Mouse (Mus musculus) embryonic facial prominence, embryonic 13.5 days (tissue): Measurements from ENCODE around the gene Rdh7. TPM values are rescaled to one million over a fixed set of nuclear protein-coding genes. Genes with fewer than 3 reads are reported as not detected.
"Not testable (repeated sequence)": the region's sequence is repeated elsewhere in the genome, so short reads cannot be mapped to it uniquely, and the experiment has no call there.

ENCODE experiments used
- ATAC-seq: fragments of 200-750 bp; cut with Nextera tagmentation; 2 replicates; pipeline ENCODE4 v1.8.0; 2017; ENCODE audit warnings: low read depth; ENCODE audit not compliant: insufficient number of reproducible peaks, insufficient read depth, low FRiP score, low TSS enrichment
- H3K27ac ChIP-seq: fragments of 300-500 bp; sonication (generic); 2 replicates; pipeline ENCODE4 v1.5.1; 2015; ENCODE audit warnings: moderate library complexity, mild to moderate bottlenecking, inconsistent platforms
- H3K27me3 ChIP-seq: fragments of 300-500 bp; sonication (generic); 2 replicates; pipeline ENCODE4 v1.6.1; 2015; ENCODE audit warnings: mild to moderate bottlenecking, inconsistent platforms
- H3K36me3 ChIP-seq: fragments of 300-500 bp; sonication (generic); 2 replicates; pipeline ENCODE4 v1.6.1; 2015; ENCODE audit warnings: mild to moderate bottlenecking, inconsistent platforms
- H3K4me1 ChIP-seq: fragments of 300-500 bp; sonication (generic); 2 replicates; pipeline ENCODE4 v1.6.1; 2015; ENCODE audit warnings: inconsistent platforms
- H3K4me2 ChIP-seq: fragments of 300-500 bp; sonication (generic); 2 replicates; pipeline ENCODE4 v1.6.1; 2015; ENCODE audit warnings: moderate library complexity, mild to moderate bottlenecking, inconsistent platforms
- H3K4me3 ChIP-seq: fragments of 300-500 bp; sonication (generic); 2 replicates; pipeline ENCODE4 v1.5.1; 2015; ENCODE audit warnings: mild to moderate bottlenecking, inconsistent platforms
- H3K9ac ChIP-seq: fragments of 300-500 bp; sonication (generic); 2 replicates; pipeline ENCODE4 v1.6.1; 2015; ENCODE audit warnings: mild to moderate bottlenecking, inconsistent platforms
- H3K9me3 ChIP-seq: fragments of 300-500 bp; sonication (generic); 2 replicates; pipeline ENCODE4 v1.6.1; 2016; ENCODE audit warnings: inconsistent platforms
- WGBS: fragments of 180-500 bp; shearing (Covaris S2); methylation state at CpG from one replicate; pipeline ENCODE4 v1.1.7; 2015; ENCODE audit warnings: mixed read lengths; 5-methylcytosine and 5-hydroxymethylcytosine counted together
- polyA plus RNA-seq: library from polyadenylated mRNA; unstranded; fragments of >200 nt; fragmentation: Nextera tagmentation; extraction: Ambion mirVana; gene quantifications from 2 replicates; pipeline ENCODE4 v1.2.1, GENCODE M21; 2015

Gene Rdh7
- polyA plus RNA-seq: 0.21 TPM in 1 of 2 replicates, not detected in the other

- H3K4me2 ChIP-seq: no peak within 1 kb of the TSS
- no peak within 1 kb of the TSS for H3K4me3 ChIP-seq
- no peaks in the 10 kb centered on the region for H3K9me3 ChIP-seq
- no peaks in the 10 kb centered on the region for H3K27me3 ChIP-seq
- no peak within 1 kb of the TSS for H3K9ac ChIP-seq
- H3K27ac ChIP-seq: no peak within 1 kb of the TSS
- H3K36me3 ChIP-seq: no peaks in the 10 kb centered on the region
- no peak for ATAC-seq
- no peaks in the 10 kb centered on the region for H3K4me1 ChIP-seq
These were observed at the start of gene Rdh7 for GRCm38 (mm10) chr10:127888605-127889004. Gene Rdh7 (minus strand): TSS chr10:127888817.

- H3K27ac ChIP-seq: no peak overlapping the region
- H3K4me3 ChIP-seq: no peak overlapping the region
- no peaks in the 10 kb centered on the region for H3K4me1 ChIP-seq
- H3K9ac ChIP-seq: no peak overlapping the region
- no peaks in the 10 kb centered on the region for H3K27me3 ChIP-seq
- ATAC-seq: no peak
- no peaks in the 10 kb centered on the region for H3K36me3 ChIP-seq
- H3K4me2 ChIP-seq: no peak overlapping the region
- H3K9me3 ChIP-seq: no peaks in the 10 kb centered on the region
- WGBS: 2% methylated on average over 2 of the region's 2 CpGs
These were observed 48.9 kb upstream of the Rdh7 start for GRCm38 (mm10) chr10:127937428-127938010.

- Histone ChIP-seq H3K27me3 (no peaks in the 10 kb centered on the region), H3K4me3 (no peak overlapping the region), H3K4me1 (no peaks in the 10 kb centered on the region), H3K27ac (no peak overlapping the region), H3K4me2 (no peak overlapping the region), H3K9ac (no peak overlapping the region), H3K36me3 (no peaks in the 10 kb centered on the region), H3K9me3 (no peaks in the 10 kb centered on the region)
- WGBS: 85% methylated on average over 19 of the region's 19 CpGs
- no peak for ATAC-seq
These were observed 48.3 kb upstream of the Rdh7 start for GRCm38 (mm10) chr10:127936747-127937409.

GRCm38 (mm10) chr10:127936271-127936670, 47.7 kb upstream of the Rdh7 start:
- WGBS: 70% methylated on average over 8 of the region's 8 CpGs
- Histone ChIP-seq H3K36me3 (no peaks in the 10 kb centered on the region), H3K4me2 (no peak overlapping the region), H3K4me3 (no peak overlapping the region), H3K9me3 (no peaks in the 10 kb centered on the region), H3K4me1 (no peaks in the 10 kb centered on the region), H3K27ac (no peak overlapping the region), H3K9ac (no peak overlapping the region), H3K27me3 (no peaks in the 10 kb centered on the region)
- ATAC-seq: no peak

- Histone ChIP-seq H3K4me1 (no peaks in the 10 kb centered on the region), H3K9me3 (no peaks in the 10 kb centered on the region), H3K4me2 (no peak overlapping the region), H3K27me3 (no peaks in the 10 kb centered on the region), H3K36me3 (no peaks in the 10 kb centered on the region), H3K9ac (no peak overlapping the region), H3K27ac (no peak overlapping the region), H3K4me3 (no peak overlapping the region)
- WGBS: 62% methylated on average over 8 of the region's 8 CpGs
- ATAC-seq: no peak
These were observed 43.8 kb upstream of the Rdh7 start for GRCm38 (mm10) chr10:127932290-127932926.

DNA sequence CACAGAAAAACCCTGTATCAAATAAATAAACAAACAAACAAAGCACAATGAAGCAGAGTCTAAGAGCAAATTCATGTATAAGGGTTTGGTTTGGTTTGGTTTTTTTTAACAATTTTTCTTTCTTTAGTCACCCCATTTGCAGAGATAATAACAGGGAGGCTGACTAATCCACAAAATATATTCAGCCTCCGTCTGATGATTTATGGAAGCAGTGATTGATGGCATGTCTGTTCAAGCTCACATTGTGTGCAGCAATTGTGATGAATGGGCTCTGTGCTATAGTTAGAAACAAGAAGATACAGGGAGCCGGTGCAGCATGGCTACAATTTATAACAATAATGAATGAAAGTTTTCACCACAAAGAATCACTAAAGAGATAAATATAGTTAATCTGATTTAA, 39.1 kb upstream of the Rdh7 start:
- WGBS: 82% methylated on average over 2 of the region's 2 CpGs
- Histone ChIP-seq H3K9ac (no peak overlapping the region), H3K4me3 (no peak overlapping the region), H3K27ac (no peak overlapping the region), H3K4me2 (no peak overlapping the region), H3K4me1 (peaks cover 7% of the 10 kb centered on the region; the same call in 1 of the 2 replicates), H3K9me3 (no peaks in the 10 kb centered on the region), H3K36me3 (no peaks in the 10 kb centered on the region), H3K27me3 (no peaks in the 10 kb centered on the region)
- ATAC-seq: no peak

DNA sequence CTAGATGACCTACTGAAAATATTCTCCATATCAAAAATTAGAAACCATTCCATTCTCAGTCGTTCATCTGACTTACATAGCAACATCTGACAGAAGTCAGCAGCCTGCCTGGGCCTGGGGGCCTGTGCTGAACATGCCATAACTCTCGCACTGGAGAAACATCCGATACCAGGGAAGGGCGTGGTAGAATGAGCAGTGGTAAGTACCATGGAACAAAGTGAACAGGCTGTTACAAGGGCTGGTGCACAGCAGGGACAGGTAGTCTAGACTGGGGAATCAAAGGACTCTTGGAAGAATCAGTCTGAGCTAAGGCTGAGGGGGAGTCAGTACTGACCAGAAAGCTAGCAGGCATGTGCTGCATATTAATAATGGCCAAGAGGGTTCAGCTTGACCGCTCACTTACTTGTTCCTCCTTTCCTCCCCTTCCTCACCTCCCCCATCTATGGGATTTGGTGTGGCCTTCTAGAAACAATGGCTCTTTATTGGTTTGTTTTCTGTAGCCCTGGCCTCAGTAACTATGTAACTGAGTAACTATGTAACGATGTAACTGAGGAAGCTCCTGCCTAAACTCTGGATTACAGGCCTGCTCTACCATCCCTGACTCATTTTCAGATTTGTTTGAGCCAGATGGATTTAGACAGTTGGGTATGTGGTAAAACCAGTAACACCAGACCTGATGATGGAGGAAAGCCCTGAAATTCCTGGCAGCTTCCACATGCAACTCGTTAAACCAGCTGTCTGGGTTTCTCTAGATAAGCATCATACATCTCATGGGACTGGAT, 36.2 kb upstream of the Rdh7 start:
- no peaks in the 10 kb centered on the region for H3K27me3 ChIP-seq
- 40% methylated on average over 7 of the region's 7 CpGs for WGBS
- no peaks in the 10 kb centered on the region for H3K36me3 ChIP-seq
- no peaks in the 10 kb centered on the region for H3K9me3 ChIP-seq
- H3K4me1 ChIP-seq: peaks cover 7% of the 10 kb centered on the region; the same call in 1 of the 2 replicates
- no peak overlapping the region for H3K9ac ChIP-seq
- peak overlapping the region; percentile 69 for H3K27ac ChIP-seq
- ATAC-seq: no peak
- H3K4me3 ChIP-seq: no peak overlapping the region
- H3K4me2 ChIP-seq: no peak overlapping the region

- H3K4me1 ChIP-seq: peaks cover 7% of the 10 kb centered on the region; the same call in 1 of the 2 replicates
- H3K9me3 ChIP-seq: no peaks in the 10 kb centered on the region
- 78% methylated on average over 8 of the region's 8 CpGs for WGBS
- H3K4me3 ChIP-seq: no peak overlapping the region
- ATAC-seq: no peak
- H3K36me3 ChIP-seq: no peaks in the 10 kb centered on the region
- no peak overlapping the region for H3K4me2 ChIP-seq
- H3K27me3 ChIP-seq: no peaks in the 10 kb centered on the region
- H3K27ac ChIP-seq: no peak overlapping the region
- no peak overlapping the region for H3K9ac ChIP-seq
These were observed 34.4 kb upstream of the Rdh7 start for GRCm38 (mm10) chr10:127923024-127923423.

DNA sequence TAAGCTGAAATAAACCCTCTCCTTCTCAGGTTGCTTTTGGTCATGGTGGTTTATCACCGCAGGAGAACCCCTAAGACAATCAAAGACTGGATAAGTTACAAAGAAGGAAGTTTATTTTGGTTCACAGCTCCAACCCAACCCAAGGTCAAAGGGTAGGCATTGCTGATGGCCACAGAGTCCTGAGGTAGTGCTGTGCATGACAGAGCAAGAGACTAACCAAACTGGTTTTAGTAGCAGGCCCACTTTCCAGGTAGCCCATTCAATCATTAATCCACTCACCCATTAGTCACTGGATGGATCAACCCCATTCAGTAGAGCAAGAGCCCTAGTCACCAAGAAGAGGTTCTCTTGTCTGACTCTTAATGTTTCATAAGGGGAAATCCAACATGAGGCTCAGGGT, 33.6 kb upstream of the Rdh7 start:
- Histone ChIP-seq H3K9me3 (no peaks in the 10 kb centered on the region), H3K27me3 (no peaks in the 10 kb centered on the region), H3K9ac (no peak overlapping the region), H3K27ac (no peak overlapping the region), H3K4me2 (no peak overlapping the region), H3K4me1 (peaks cover 7% of the 10 kb centered on the region; the same call in 1 of the 2 replicates), H3K4me3 (no peak overlapping the region), H3K36me3 (no peaks in the 10 kb centered on the region)
- 62% methylated on average over 1 of the region's 1 CpGs for WGBS
- ATAC-seq: no peak

- WGBS: 95% methylated on average over 5 of the region's 5 CpGs
These were observed 29.0 kb upstream of the Rdh7 start for GRCm38 (mm10) chr10:127917651-127918050.

DNA sequence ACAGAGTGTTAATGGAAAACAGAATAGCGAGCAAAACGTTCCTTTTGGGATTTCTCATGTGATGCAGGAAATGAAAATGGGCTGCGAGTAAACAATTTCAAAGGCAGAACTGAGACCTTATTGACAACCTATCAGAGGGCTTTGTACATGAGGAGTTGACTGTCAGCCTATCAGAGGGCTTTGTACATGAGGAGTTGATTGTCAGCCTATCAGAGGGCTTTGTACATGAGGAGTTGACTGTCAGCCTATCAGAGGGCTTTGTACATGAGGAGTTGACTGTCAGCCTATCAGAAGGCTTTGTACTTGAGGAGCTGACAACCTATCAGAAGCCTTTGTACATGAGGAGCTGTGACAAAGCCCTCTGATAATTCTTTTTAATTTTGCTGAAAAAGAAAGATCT, 28.6 kb upstream of the Rdh7 start:
- H3K4me1 ChIP-seq, H3K27ac ChIP-seq, H3K4me3 ChIP-seq, ATAC-seq, H3K9ac ChIP-seq, H3K9me3 ChIP-seq, H3K4me2 ChIP-seq, H3K36me3 ChIP-seq, H3K27me3 ChIP-seq: not testable (repeated sequence)
- 62% methylated on average over 3 of the region's 3 CpGs for WGBS

More at GRCm38 (mm10) chr10:127917651-127918050, 29.0 kb upstream of the Rdh7 start:
- Histone ChIP-seq H3K4me1 (no peaks in the 10 kb centered on the region), H3K4me2 (no peak overlapping the region), H3K9me3 (no peaks in the 10 kb centered on the region), H3K27ac (no peak overlapping the region), H3K4me3 (no peak overlapping the region), H3K27me3 (no peaks in the 10 kb centered on the region), H3K36me3 (no peaks in the 10 kb centered on the region), H3K9ac (no peak overlapping the region)
- ATAC-seq: no peak
